Mouse (Mus musculus) mouse trophoblast stem cell (cell line): ENCODE measurements at regions not wholly inside any gene's neighbourhood (a gene's known extent, or its start where the extent isn't known, plus 50 kb on each side); places are given as distances from the start of the nearest gene placed in this dataset.

ENCODE experiments used
- in situ Hi-C, 2 experiments: fragments of 300-500 bp; cut with MseI, MboI; formaldehyde crosslinking; loops; 2 replicates in 1 of 2; 3 replicates in 1 of 2; pipeline ENCODE4 v1.15.1; 2025

GRCm38 (mm10) chr11:112081386-112081785 is 700.6 kb upstream of the Sox9 start:
- in situ Hi-C loops, result no loop called here

DNA sequence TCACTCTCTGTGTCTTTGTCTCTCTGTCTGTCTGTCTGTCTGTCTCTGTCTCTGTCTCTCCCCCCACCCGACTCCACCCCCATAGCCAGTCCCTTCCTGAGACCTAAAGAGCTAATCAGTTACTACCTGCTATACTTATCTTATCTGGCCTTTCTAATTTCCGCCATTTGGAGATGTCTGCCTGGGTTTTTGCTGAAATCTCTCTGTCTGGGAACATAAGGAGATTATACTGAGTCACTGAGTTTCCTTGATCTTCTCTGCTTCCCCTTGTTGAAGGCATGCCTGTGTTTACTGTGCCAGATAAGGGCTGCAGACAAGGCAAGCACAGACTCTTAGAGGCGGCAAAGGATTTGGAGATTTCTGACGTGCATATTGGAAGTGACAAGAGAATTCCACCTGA is 699.0 kb upstream of the Sox9 start:
- in situ Hi-C loops, result no loop called here

DNA sequence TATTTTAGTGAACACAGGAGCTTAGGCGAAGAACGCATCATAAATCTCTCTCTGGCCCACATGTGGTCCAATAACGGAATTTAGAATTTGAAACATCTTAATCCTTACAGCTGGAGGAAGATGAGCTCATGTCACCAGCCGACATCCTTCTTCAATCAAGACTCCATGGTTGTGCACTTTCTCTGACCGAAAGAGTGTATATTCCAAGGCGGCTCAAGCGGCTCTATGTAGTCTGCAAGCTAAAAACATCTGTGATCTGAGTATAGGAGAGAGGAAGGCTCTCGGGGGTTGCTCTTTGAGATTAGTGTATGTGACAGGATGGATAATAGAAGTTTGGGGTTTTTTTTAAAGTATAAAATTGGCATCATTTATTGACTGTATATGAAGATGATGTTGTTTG is 689.9 kb upstream of the Sox9 start:
- in situ Hi-C loops, result no loop called here

GRCm38 (mm10) chr11:112095009-112095408 is 687.0 kb upstream of the Sox9 start:
- in situ Hi-C loops, result no loop called here

GRCm38 (mm10) chr11:112098161-112098560 is 683.9 kb upstream of the Sox9 start:
- in situ Hi-C loops, result no loop called here

DNA sequence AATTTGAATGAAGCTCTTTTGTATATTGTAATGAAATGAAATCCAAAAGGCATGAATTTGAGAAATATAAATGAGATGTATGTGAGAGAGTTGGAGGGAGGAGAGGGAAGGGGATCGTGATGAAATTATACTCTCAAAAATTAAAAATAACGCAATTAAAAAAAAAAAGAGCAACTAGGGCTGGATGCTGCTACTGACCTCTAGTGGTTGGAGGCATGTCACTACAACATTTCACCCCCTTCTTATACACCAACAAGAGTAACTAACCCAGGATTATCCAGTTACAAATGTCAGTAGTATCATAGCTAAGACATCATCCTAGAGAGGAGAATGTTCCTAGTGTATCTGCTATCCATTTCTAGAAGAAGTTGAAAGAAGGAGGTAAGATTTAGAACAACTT is 678.8 kb upstream of the Sox9 start:
- in situ Hi-C loops, result no loop called here

GRCm38 (mm10) chr11:112106891-112107290 is 675.1 kb upstream of the Sox9 start:
- in situ Hi-C loops, result no loop called here

GRCm38 (mm10) chr11:112107314-112107713 is 674.7 kb upstream of the Sox9 start:
- in situ Hi-C loops, result no loop called here

DNA sequence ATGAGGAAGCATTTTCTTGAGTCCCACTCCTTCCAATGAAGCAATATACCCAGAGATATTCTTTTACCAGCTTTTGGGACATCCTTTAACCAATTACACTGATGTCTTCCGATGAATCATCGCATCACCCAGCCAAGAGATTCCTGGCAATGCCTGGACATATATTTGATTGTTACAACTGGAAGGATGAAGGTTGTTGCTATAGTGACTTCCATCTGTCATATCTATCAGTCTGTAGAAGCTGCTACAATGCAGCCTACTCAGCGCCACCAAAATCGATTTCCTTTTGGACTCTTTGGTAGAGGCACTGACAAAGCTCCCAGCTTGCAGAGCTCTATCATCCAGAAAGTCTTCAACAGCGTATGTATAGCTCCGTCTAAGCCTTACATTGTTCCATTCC is 661.0 kb upstream of the Sox9 start:
- in situ Hi-C loops, result no loop called here

GRCm38 (mm10) chr11:112121831-112122230 is 660.2 kb upstream of the Sox9 start:
- in situ Hi-C loops, result no loop called here

GRCm38 (mm10) chr11:112125249-112125933 is 656.6 kb upstream of the Sox9 start:
- in situ Hi-C loops, result no loop called here

DNA sequence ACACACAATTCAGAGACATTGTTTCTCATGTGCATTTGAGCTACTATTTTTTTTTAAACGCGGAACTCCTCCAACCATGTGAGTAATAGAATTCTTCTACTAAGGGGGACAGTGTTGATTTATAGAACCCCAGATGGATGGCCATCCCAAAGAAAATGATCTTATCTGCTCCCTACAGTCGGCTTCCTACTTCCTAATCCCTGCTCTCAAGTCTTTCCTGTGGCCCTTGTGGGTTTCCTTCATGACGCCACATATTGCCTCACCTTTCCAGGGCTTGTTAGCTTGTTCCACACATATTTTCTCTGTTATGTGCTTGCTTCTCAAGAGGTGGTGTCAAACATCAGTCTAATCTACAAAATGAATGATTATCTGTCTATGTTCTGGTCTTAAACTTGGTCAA is 651.9 kb upstream of the Sox9 start:
- in situ Hi-C loops, result no loop called here

GRCm38 (mm10) chr11:112137401-112138020 is 644.5 kb upstream of the Sox9 start:
- in situ Hi-C loops, result no loop called here

DNA sequence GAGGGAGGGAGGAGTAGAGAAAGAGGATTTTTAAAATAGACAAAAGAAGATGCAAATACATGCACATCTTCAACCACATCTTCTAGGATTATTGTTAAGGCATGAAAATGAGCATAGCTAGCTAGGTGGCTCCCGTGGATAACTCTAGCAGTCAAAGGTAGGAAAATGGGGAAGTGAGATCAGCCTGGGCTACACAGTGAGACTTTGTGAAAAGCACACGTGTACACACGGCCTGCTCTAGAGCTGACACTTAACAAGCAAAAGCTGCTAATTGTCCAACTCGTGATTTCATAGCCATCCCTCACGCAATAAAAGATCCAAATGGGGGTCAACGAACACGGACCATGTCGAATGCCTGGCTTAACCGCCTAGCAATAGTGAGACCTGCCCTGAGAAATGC is 642.0 kb upstream of the Sox9 start:
- in situ Hi-C loops, result no loop called here

DNA sequence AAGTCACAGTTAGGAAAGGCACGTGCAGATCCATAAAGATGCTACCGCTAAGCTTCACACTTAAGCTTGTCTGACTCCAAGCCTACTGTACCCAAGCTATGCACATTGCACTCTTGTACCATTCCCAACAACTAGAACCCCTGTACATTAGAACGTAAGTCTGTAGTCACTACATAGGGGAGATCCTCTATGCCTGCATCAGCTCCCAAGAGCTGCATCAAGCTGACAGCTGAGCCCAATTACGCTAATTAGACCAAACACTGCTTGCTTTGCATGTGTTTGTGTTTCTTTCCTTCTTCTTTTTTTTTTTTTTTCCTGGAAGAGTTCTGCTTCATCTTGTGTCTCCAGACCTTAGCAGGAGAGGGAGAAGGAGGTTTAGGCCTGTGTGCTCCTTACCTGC is 641.5 kb upstream of the Sox9 start:
- in situ Hi-C loops, result no loop called here

DNA sequence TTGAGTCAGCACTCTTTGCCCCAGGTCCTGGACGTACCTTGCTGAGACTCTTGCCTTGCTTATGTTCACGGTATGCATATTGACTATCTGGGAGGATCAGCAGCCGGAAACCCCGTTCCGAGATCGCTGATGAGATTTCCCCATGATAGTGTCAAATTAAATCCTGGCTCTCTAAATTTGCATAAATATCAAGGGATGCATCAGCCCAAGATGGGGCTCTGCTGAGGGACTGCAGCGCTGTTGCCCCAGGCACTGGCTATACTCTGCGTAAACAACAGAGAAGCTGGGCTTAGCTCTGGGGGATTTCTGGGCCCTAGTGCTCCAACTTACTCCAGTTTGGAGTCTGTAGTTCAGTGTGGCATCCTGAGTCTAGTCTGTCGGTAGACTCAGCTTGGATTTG is 641.1 kb upstream of the Sox9 start:
- in situ Hi-C loops, result no loop called here

GRCm38 (mm10) chr11:112152051-112152450 is 630.0 kb upstream of the Sox9 start:
- in situ Hi-C loops, result no loop called here

GRCm38 (mm10) chr11:112153198-112153597 is 628.8 kb upstream of the Sox9 start:
- in situ Hi-C loops, result no loop called here

DNA sequence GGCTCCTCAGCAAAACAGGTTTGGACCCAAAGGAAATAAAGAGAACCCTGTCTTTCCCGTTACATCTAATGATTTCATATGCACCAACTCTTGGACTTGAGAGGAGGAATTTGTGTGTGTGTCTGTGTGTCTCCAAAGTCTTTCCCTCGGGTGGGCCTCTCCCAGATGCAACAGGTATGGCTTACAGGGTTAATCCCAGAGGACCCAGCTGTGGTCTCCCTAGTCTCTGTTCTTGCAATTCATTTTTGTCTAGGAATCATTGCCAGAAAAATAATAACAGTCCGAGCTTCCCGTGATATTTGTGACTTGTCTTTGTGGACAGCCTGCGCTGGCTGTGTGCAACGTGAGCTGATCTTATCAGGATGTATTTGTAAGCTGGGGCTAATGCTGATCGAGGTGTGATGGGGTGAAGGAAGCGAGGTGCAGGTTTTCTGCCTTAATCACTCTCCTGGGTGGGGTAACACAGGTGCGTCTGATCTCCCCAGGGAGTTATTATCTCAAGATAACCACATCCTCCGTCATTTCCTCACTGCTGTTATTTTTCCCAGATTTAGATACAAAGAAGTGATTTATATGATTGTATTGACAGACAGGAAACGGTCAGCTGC is 627.2 kb upstream of the Sox9 start:
- in situ Hi-C loops, result no loop called here

DNA sequence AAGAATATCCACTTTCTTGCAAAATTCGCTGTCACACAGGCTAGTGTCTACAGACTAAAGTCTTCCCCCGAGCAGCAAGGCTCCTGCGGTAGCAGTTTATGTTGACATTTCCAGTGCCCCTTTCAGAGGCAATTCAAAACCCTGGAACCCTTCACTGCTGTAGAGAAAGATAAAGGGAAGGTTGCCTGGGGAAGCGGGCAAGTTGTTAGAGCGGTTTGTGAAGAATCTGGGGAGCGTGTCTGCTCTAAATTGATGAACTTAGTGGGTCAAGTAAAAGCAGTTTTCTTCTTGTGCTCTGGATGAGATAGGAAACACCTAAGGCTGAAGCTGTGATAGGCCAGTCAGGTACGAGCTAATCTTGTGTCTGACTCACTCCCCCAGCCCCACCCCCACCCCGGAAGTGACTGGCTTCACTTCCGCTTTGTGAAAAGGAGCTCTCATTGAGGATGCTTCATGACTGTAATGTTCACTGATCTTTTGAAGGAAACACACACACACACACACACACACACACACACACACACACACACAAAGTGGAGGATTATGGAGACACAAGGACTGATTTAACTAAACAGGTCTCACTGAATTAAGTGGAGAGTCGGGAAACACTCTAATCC is 626.6 kb upstream of the Sox9 start:
- in situ Hi-C loops, result no loop called here

- in situ Hi-C loops, result no loop called here
Measured at GRCm38 (mm10) chr11:112163681-112164265, 618.3 kb upstream of the Sox9 start.

- in situ Hi-C loops, result no loop called here
Measured at GRCm38 (mm10) chr11:112173585-112173984, 608.4 kb upstream of the Sox9 start.
